In genomic region chr8:92365944-92366735, GRCm38 (mm10) we compare ENCODE assay signal across 10 mouse cellular contexts. TPM values are rescaled to one million over a fixed set of nuclear protein-coding genes. Genes with fewer than 3 reads are reported as not detected.
DNase-seq lines count a peak whose midpoint lies in the region; ATAC-seq lines count a peak whose summit lies in the region.
"Had no signal": no experiment of that assay in that cellular context is flagged by ENCODE, and none has a peak within 500 bp of the region (broad histone marks: within the 10 kb centered on the region; RNA-seq: fewer than 3 reads in every experiment).

No protein-coding gene starts in this region.

- no peak overlapping the region for H3K9ac ChIP-seq in lung, embryonic 15.5 days
- H3K9ac ChIP-seq in forebrain, embryonic 12.5 days: no peak overlapping the region
- H3K9ac ChIP-seq in limb, embryonic 13.5 days: peak overlapping the region; percentile 36; the same call in 1 of the 2 replicates
- no peak overlapping the region for H3K9ac ChIP-seq in stomach, embryonic 14.5 days (replicated peaks; ENCODE audit: low read depth, low read length)
- H3K9ac ChIP-seq: liver, embryonic 12.5 days had no signal

- H3K9me3 ChIP-seq in lung, embryonic 15.5 days: no peaks in the 10 kb centered on the region
- H3K9me3 ChIP-seq in forebrain, embryonic 12.5 days: no peaks in the 10 kb centered on the region
- H3K9me3 ChIP-seq in limb, embryonic 13.5 days: no peaks in the 10 kb centered on the region
- no peaks in the 10 kb centered on the region for H3K9me3 ChIP-seq in stomach, embryonic 14.5 days (ENCODE audit: control insufficient read depth, low read depth, low read length)
- H3K9me3 ChIP-seq: liver, embryonic 12.5 days had no signal

- no peak for ATAC-seq in lung, embryonic 15.5 days (ENCODE audit: borderline replicate concordance, extremely low read depth, low FRiP score, low TSS enrichment)
- no peak for ATAC-seq in forebrain, embryonic 12.5 days (ENCODE audit: low FRiP score)
- ATAC-seq in limb, embryonic 13.5 days (ENCODE audit: low FRiP score, low read depth): no peak
- ATAC-seq in stomach, embryonic 14.5 days (ENCODE audit: insufficient number of reproducible peaks, insufficient read depth, low FRiP score, low read depth): no peak
- ATAC-seq: liver, embryonic 12.5 days; Patski had no signal

- 8% methylated on average over 26 of the region's 26 CpGs for whole genome bisulfite sequencing in lung, embryonic 15.5 days
- 4% methylated on average over 26 of the region's 26 CpGs for WGBS in forebrain, embryonic 12.5 days
- WGBS in limb, embryonic 13.5 days: 6% methylated on average over 26 of the region's 26 CpGs
- 8% methylated on average over 26 of the region's 26 CpGs for WGBS in stomach, embryonic 14.5 days

- H3K4me1 ChIP-seq in lung, embryonic 15.5 days: peaks cover 26% of the 10 kb centered on the region
- peaks cover 49% of the 10 kb centered on the region for H3K4me1 ChIP-seq in forebrain, embryonic 12.5 days
- H3K4me1 ChIP-seq in limb, embryonic 13.5 days: peaks cover 36% of the 10 kb centered on the region
- H3K4me1 ChIP-seq in stomach, embryonic 14.5 days (ENCODE audit: control insufficient read depth, insufficient read depth, low read length): no peaks in the 10 kb centered on the region

- peaks cover 88% of the 10 kb centered on the region for H3K27me3 ChIP-seq in lung, embryonic 15.5 days
- H3K27me3 ChIP-seq in forebrain, embryonic 12.5 days: peaks cover 94% of the 10 kb centered on the region
- peaks cover 87% of the 10 kb centered on the region for H3K27me3 ChIP-seq in limb, embryonic 13.5 days
- H3K27me3 ChIP-seq in stomach, embryonic 14.5 days (ENCODE audit: control insufficient read depth, insufficient read depth, low read length): peaks cover 59% of the 10 kb centered on the region
- H3K27me3 ChIP-seq: Patski had no signal

- H3K4me3 ChIP-seq in lung, embryonic 15.5 days: peak overlapping the region; percentile 17
- no peak overlapping the region for H3K4me3 ChIP-seq in forebrain, embryonic 12.5 days (replicated peaks)
- H3K4me3 ChIP-seq in limb, embryonic 13.5 days: peak overlapping the region; percentile 37
- H3K4me3 ChIP-seq in stomach, embryonic 14.5 days (ENCODE audit: low read depth, low read length): peak overlapping the region; percentile 5; the same call in 1 of the 2 replicates
- H3K4me3 ChIP-seq: liver, embryonic 12.5 days had no signal

- no peak overlapping the region for H3K27ac ChIP-seq in lung, embryonic 15.5 days
- H3K27ac ChIP-seq in forebrain, embryonic 12.5 days: no peak overlapping the region
- no peak overlapping the region for H3K27ac ChIP-seq in limb, embryonic 13.5 days
- no peak overlapping the region for H3K27ac ChIP-seq in stomach, embryonic 14.5 days (ENCODE audit: low read length)
- H3K27ac ChIP-seq: liver, embryonic 12.5 days had no signal

- peak overlapping the region; percentile 49 for H3K4me2 ChIP-seq in lung, embryonic 15.5 days
- peak overlapping the region; percentile 15; the same call in 1 of the 2 replicates for H3K4me2 ChIP-seq in forebrain, embryonic 12.5 days
- H3K4me2 ChIP-seq in limb, embryonic 13.5 days (replicated peaks): peak overlapping the region; percentile 62
- H3K4me2 ChIP-seq in stomach, embryonic 14.5 days (replicated peaks; ENCODE audit: low read depth, low read length): no peak overlapping the region
- H3K4me2 ChIP-seq: liver, embryonic 12.5 days had no signal

- DNase-seq in lung, postnatal 36 days: no peak
- DNase-seq in layer of hippocampus, postnatal 36 days: no peak
- DNase-seq in adrenal gland, postnatal 14 days: no peak
- DNase-seq in gastrocnemius, adult 18-20 months (ENCODE audit: low spot score): no peak

- H3K36me3 ChIP-seq in lung, embryonic 15.5 days: no peaks in the 10 kb centered on the region
- no peaks in the 10 kb centered on the region for H3K36me3 ChIP-seq in forebrain, embryonic 12.5 days (replicated peaks)
- no peaks in the 10 kb centered on the region for H3K36me3 ChIP-seq in limb, embryonic 13.5 days
- no peaks in the 10 kb centered on the region for H3K36me3 ChIP-seq in stomach, embryonic 14.5 days (ENCODE audit: control insufficient read depth, insufficient read depth, low read length)
- H3K36me3 ChIP-seq: liver, embryonic 12.5 days had no signal

RNA-seq across cellular contexts. Expression of gene Irx5, which starts 8.7 kb away (rescaled TPM):
- 19.8 and 20.4 TPM in 2 replicates for polyA plus RNA-seq in lung, embryonic 15.5 days (2015; fragmentation: Nextera tagmentation; extraction: Ambion mirVana)
- 7.5 TPM in 2 replicates for polyA plus RNA-seq in forebrain, embryonic 12.5 days (2016; fragmentation: Nextera tagmentation; extraction: Ambion mirVana)
- polyA plus RNA-seq in limb, embryonic 13.5 days (2015; fragmentation: Nextera tagmentation; extraction: Ambion mirVana): 19.7 and 20.2 TPM in 2 replicates
- polyA plus RNA-seq in stomach, embryonic 14.5 days (2014; fragmentation: Nextera tagmentation; extraction: Ambion mirVana): 3.7 and 4.0 TPM in 2 replicates
- total RNA-seq in layer of hippocampus, postnatal 36 days (2021): under 1 TPM in 1 of 2 experiments, not detected in 1; 0.12 TPM
- 1.5 and 1.7 TPM in 2 replicates for total RNA-seq in adrenal gland, postnatal 14 days (2021)
- total RNA-seq in gastrocnemius, adult 18-20 months (2021): 1 to 10 TPM in 1 of 2 experiments, under 1 TPM in 1; 0.12 to 5.3 TPM
